Mouse (Mus musculus): ENCODE measurements around the gene Rab5if. TPM values are rescaled to one million over a fixed set of nuclear protein-coding genes. Genes with fewer than 3 reads are reported as not detected.
"Not testable (repeated sequence)": the region's sequence is repeated elsewhere in the genome, so short reads cannot be mapped to it uniquely, and the experiment has no call there.

The Rab5if gene
- polyA plus RNA-seq, 1 experiment from 2014 or later, result 155 TPM

GRCm38 (mm10) chr2:156841841-156842706 is 20.9 kb upstream of the Rab5if start:
- no peaks in the 10 kb centered on the region for H3K9me3 ChIP-seq
- peak overlapping the region; percentile 97 for H3K4me2 ChIP-seq
- H3K36me3 ChIP-seq, result no peaks in the 10 kb centered on the region; the same call in 1 of the 2 replicates
- WGBS, result 4% methylated on average over 20 of the region's 20 CpGs
- peaks cover 36% of the 10 kb centered on the region for H3K27me3 ChIP-seq
- peak overlapping the region; percentile 65 for H3K4me3 ChIP-seq
- H3K9ac ChIP-seq, result peak overlapping the region; percentile 77
- peak overlapping the region; percentile 85 for H3K27ac ChIP-seq
- peaks cover 72% of the 10 kb centered on the region for H3K4me1 ChIP-seq (replicated peaks)
- ATAC-seq (ENCODE audit: low FRiP score), result no peak

GRCm38 (mm10) chr2:156842711-156843110 is 20.2 kb upstream of the Rab5if start:
- peaks cover 78% of the 10 kb centered on the region for H3K4me1 ChIP-seq (replicated peaks)
- no peaks in the 10 kb centered on the region; the same call in 1 of the 2 replicates for H3K36me3 ChIP-seq
- 17% methylated on average over 11 of the region's 11 CpGs for WGBS
- H3K9me3 ChIP-seq, result no peaks in the 10 kb centered on the region
- peak overlapping the region; percentile 65 for H3K4me3 ChIP-seq
- peaks cover 36% of the 10 kb centered on the region for H3K27me3 ChIP-seq
- H3K4me2 ChIP-seq, result peak overlapping the region; percentile 97
- peak overlapping the region; percentile 77 for H3K9ac ChIP-seq
- H3K27ac ChIP-seq, result peak overlapping the region; percentile 85; the same call in 1 of the 2 replicates
- ATAC-seq (ENCODE audit: low FRiP score), result no peak

GRCm38 (mm10) chr2:156843331-156843730 is 19.6 kb upstream of the Rab5if start:
- Histone ChIP-seq H3K27me3 (peaks cover 35% of the 10 kb centered on the region), H3K27ac (no peak overlapping the region), H3K4me2 (peak overlapping the region; percentile 97; the same call in 1 of the 2 replicates), H3K4me1 (replicated peaks) (peaks cover 85% of the 10 kb centered on the region), H3K36me3 (no peaks in the 10 kb centered on the region; the same call in 1 of the 2 replicates), H3K9me3 (no peaks in the 10 kb centered on the region), H3K4me3 (no peak overlapping the region), H3K9ac (no peak overlapping the region)
- no peak for ATAC-seq (ENCODE audit: low FRiP score)
- WGBS, result 79% methylated on average over 10 of the region's 10 CpGs

GRCm38 (mm10) chr2:156844715-156845114 is 18.2 kb upstream of the Rab5if start:
- H3K9me3 ChIP-seq, result no peaks in the 10 kb centered on the region
- ATAC-seq (ENCODE audit: low FRiP score), result no peak
- WGBS, result 36% methylated on average over 10 of the region's 10 CpGs
- no peaks in the 10 kb centered on the region; the same call in none of the 2 replicates for H3K36me3 ChIP-seq
- no peak overlapping the region for H3K4me3 ChIP-seq
- H3K9ac ChIP-seq, result no peak overlapping the region
- H3K27ac ChIP-seq, result peak overlapping the region; percentile 60
- peaks cover 80% of the 10 kb centered on the region for H3K4me1 ChIP-seq (replicated peaks)
- no peak overlapping the region for H3K4me2 ChIP-seq
- peaks cover 27% of the 10 kb centered on the region for H3K27me3 ChIP-seq

DNA sequence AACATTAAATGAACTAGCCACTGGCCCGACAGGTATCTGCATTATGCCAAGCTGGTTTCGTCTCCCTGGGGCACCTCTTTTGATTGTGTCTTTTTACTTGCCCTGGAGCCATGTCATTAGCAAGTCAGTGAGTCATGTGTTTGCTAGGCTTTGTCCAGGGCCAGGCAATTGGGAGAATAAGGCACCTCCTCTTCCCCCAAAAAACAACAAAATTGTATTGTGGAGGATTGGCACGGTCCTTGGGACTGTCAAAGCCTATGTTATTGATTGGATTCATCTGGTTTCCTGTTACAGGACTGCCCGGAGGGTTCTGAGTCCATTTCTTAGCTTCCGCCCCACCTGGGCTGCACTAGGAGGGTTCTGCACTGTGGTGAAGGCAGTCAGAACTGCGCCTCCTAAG is 15.3 kb upstream of the Rab5if start:
- Histone ChIP-seq H3K4me2 (no peak overlapping the region), H3K27me3 (no peaks in the 10 kb centered on the region), H3K4me3 (no peak overlapping the region), H3K9me3 (no peaks in the 10 kb centered on the region), H3K36me3 (peaks cover 20% of the 10 kb centered on the region), H3K9ac (no peak overlapping the region; the same call in 1 of the 2 replicates), H3K4me1 (replicated peaks) (peaks cover 52% of the 10 kb centered on the region), H3K27ac (peak overlapping the region; percentile 55; the same call in 1 of the 2 replicates)
- ATAC-seq (ENCODE audit: low FRiP score), result no peak
- WGBS, result 41% methylated on average over 6 of the region's 6 CpGs

DNA sequence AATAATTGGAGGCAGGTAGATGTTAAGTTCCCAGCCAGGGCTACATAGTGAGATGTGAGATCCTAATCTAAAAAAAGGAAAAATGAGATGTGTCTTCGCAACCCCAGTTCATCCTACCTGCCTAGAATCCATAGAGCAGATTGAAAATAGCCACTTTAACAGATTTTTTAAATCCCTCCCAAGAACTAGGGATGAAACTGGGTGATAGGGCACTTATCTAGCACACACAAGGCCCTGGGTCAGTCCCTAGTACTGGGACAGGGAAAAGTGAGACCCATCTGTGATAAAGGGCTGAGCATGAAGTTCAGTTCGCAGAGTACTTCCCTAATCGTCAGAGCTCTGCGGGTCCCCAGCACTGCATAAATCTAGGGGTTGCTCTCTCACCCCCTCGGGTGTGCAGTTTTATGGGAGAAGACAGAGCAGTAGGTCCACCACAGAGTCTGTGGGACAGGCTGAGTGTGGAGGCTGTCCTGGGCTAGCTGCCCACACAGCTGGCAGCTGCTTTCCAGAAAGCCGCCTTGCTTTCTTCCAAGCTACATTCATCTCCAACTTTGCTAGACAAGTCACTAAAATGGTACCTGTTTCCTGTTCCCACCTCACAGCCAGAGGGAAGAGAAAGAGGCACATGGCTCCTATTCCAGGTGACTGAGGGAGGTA is 14.3 kb upstream of the Rab5if start:
- Histone ChIP-seq H3K4me3 (no peak overlapping the region), H3K36me3 (peaks cover 20% of the 10 kb centered on the region), H3K27ac (no peak overlapping the region), H3K9me3 (no peaks in the 10 kb centered on the region), H3K4me1 (replicated peaks) (peaks cover 44% of the 10 kb centered on the region), H3K4me2 (no peak overlapping the region), H3K9ac (no peak overlapping the region), H3K27me3 (no peaks in the 10 kb centered on the region)
- no peak for ATAC-seq (ENCODE audit: low FRiP score)
- 92% methylated on average over 6 of the region's 6 CpGs for WGBS

- peaks cover 20% of the 10 kb centered on the region for H3K36me3 ChIP-seq
- no peak overlapping the region for H3K4me3 ChIP-seq
- no peaks in the 10 kb centered on the region for H3K9me3 ChIP-seq
- no peak overlapping the region for H3K9ac ChIP-seq
- no peak overlapping the region for H3K27ac ChIP-seq
- no peaks in the 10 kb centered on the region for H3K27me3 ChIP-seq
- WGBS, result 97% methylated on average over 5 of the region's 5 CpGs
- peaks cover 28% of the 10 kb centered on the region for H3K4me1 ChIP-seq (replicated peaks)
- H3K4me2 ChIP-seq, result no peak overlapping the region
- ATAC-seq (ENCODE audit: low FRiP score), result no peak
Observed at GRCm38 (mm10) chr2:156850505-156850904, 12.4 kb upstream of the Rab5if start.

- not testable (repeated sequence) for ATAC-seq (ENCODE audit: low FRiP score); H3K9me3 ChIP-seq; H3K4me3 ChIP-seq; H3K4me1 ChIP-seq (replicated peaks); H3K27me3 ChIP-seq; H3K4me2 ChIP-seq; H3K27ac ChIP-seq; H3K9ac ChIP-seq
- peaks cover 45% of the 10 kb centered on the region for H3K36me3 ChIP-seq
- whole genome bisulfite sequencing, result 72% methylated on average over 8 of the region's 13 CpGs
Observed at GRCm38 (mm10) chr2:156853584-156853983, 9.3 kb upstream of the Rab5if start.

GRCm38 (mm10) chr2:156853999-156854771 is 8.7 kb upstream of the Rab5if start:
- not testable (repeated sequence) for H3K27me3 ChIP-seq, H3K4me2 ChIP-seq, H3K9me3 ChIP-seq, H3K27ac ChIP-seq, H3K4me3 ChIP-seq, H3K9ac ChIP-seq
- ATAC-seq (ENCODE audit: low FRiP score), result peak; percentile 32
- Histone ChIP-seq H3K4me1 (replicated peaks) (peaks cover 10% of the 10 kb centered on the region), H3K36me3 (peaks cover 47% of the 10 kb centered on the region)
- WGBS, result 47% methylated on average over 13 of the region's 13 CpGs

DNA sequence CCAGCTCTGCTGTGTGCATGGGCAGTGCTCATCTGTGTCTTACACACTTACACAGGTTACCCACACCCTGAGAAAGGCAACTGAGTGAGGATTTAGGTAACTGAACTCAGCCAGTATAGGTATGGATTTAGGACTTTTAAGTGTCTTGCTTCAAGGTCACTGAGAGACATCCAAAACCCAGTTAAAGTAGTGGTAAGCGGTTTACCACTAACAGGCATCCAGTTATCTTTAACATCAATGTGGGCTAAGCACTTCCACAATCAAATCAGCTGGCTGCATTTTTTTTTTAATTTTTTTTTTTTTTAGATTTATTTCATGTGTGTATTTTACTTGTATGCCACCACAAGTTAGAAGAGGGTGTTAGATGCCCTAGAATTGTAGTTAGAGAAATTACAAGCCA is 6.6 kb upstream of the Rab5if start:
- Histone ChIP-seq H3K4me2 (no peak overlapping the region), H3K27me3 (no peaks in the 10 kb centered on the region), H3K27ac (no peak overlapping the region), H3K36me3 (peaks cover 40% of the 10 kb centered on the region), H3K4me3 (no peak overlapping the region), H3K9me3 (no peaks in the 10 kb centered on the region), H3K4me1 (replicated peaks) (peaks cover 19% of the 10 kb centered on the region), H3K9ac (no peak overlapping the region)
- ATAC-seq (ENCODE audit: low FRiP score), result no peak
- 97% methylated on average over 1 of the region's 1 CpGs for WGBS

GRCm38 (mm10) chr2:156857385-156857791 is 5.5 kb upstream of the Rab5if start:
- peaks cover 27% of the 10 kb centered on the region for H3K4me1 ChIP-seq (replicated peaks)
- H3K27ac ChIP-seq, result no peak overlapping the region
- H3K4me3 ChIP-seq, result no peak overlapping the region
- H3K9me3 ChIP-seq, result no peaks in the 10 kb centered on the region
- H3K36me3 ChIP-seq, result peaks cover 30% of the 10 kb centered on the region
- no peak overlapping the region for H3K9ac ChIP-seq
- 87% methylated on average over 3 of the region's 3 CpGs for WGBS
- H3K27me3 ChIP-seq, result no peaks in the 10 kb centered on the region
- no peak overlapping the region for H3K4me2 ChIP-seq
- ATAC-seq (ENCODE audit: low FRiP score), result no peak

GRCm38 (mm10) chr2:156857835-156858234 is 5.1 kb upstream of the Rab5if start, which contains the start of gene 4930518I15Rik:
Gene 4930518I15Rik, minus strand, starts transcription at chr2:156857946.
- Histone ChIP-seq H3K36me3 (peaks cover 29% of the 10 kb centered on the region), H3K4me1 (replicated peaks) (peaks cover 27% of the 10 kb centered on the region)
- 82% methylated on average over 2 of the region's 2 CpGs for WGBS

More at GRCm38 (mm10) chr2:156857835-156858234, 5.1 kb upstream of the Rab5if start, which contains the start of gene 4930518I15Rik:
- no peak within 1 kb of the TSS for H3K4me2 ChIP-seq
- H3K27ac ChIP-seq, result no peak within 1 kb of the TSS
- ATAC-seq (ENCODE audit: low FRiP score), result no peak
- H3K9me3 ChIP-seq, result no peaks in the 10 kb centered on the region
- no peak within 1 kb of the TSS for H3K9ac ChIP-seq
- no peak within 1 kb of the TSS for H3K4me3 ChIP-seq
- no peaks in the 10 kb centered on the region for H3K27me3 ChIP-seq
